Mouse (Mus musculus) lung, embryonic 14.5 days (tissue): ENCODE measurements around the gene Capn3. TPM values are rescaled to one million over a fixed set of nuclear protein-coding genes. Genes with fewer than 3 reads are reported as not detected.

Experiments used
- ATAC-seq: fragments of 200-750 bp; cut with Nextera tagmentation; 2 replicates; pipeline ENCODE4 v1.8.0; 2017; ENCODE audit warnings: mild to moderate bottlenecking, moderate TSS enrichment, moderate library complexity; ENCODE audit not compliant: insufficient read depth
- DNase-seq: peaks from one replicate; pipeline ENCODE4 v3.0.0-alpha.2; 2015
- H3K27ac ChIP-seq: fragments of 300-500 bp; sonication (generic); 2 replicates; pipeline ENCODE4 v1.5.1; 2014; ENCODE audit warnings: low read depth, mild to moderate bottlenecking, moderate library complexity
- H3K27me3 ChIP-seq: fragments of 300-500 bp; sonication (generic); 2 replicates; pipeline ENCODE4 v1.6.1; 2014; ENCODE audit warnings: low read length, control low read depth; ENCODE audit not compliant: insufficient read depth
- H3K36me3 ChIP-seq: fragments of 300-500 bp; sonication (generic); 2 replicates; pipeline ENCODE4 v1.6.1; 2014; ENCODE audit warnings: control low read depth; ENCODE audit not compliant: insufficient read depth
- H3K4me1 ChIP-seq: fragments of 300-500 bp; sonication (generic); 2 replicates; pipeline ENCODE4 v1.6.1; 2014; ENCODE audit warnings: antibody characterized with exemption, control low read depth; ENCODE audit not compliant: insufficient read depth
- H3K4me2 ChIP-seq: fragments of 300-500 bp; sonication (generic); 2 replicates; pipeline ENCODE4 v1.6.1; 2014; ENCODE audit warnings: mild to moderate bottlenecking
- H3K4me3 ChIP-seq: fragments of 300-500 bp; sonication (generic); 2 replicates; pipeline ENCODE4 v1.5.1; 2014; ENCODE audit warnings: low read depth, low read length
- H3K9ac ChIP-seq: fragments of 300-500 bp; sonication (generic); 2 replicates; pipeline ENCODE4 v1.6.1; 2014
- H3K9me3 ChIP-seq: fragments of 300-500 bp; sonication (generic); 2 replicates; pipeline ENCODE4 v1.6.1; 2016; ENCODE audit warnings: low read depth, low read length, control low read depth
- CTCF ChIP-seq: IDR thresholded peaks from 2 replicates; pipeline ENCODE4 v1.5.1; 2016; ENCODE audit warnings: antibody characterized with exemption, low read depth
- WGBS: fragments of 180-500 bp; shearing (Covaris S2); extraction: QIAGEN DNeasy Blood & Tissue Kit; methylation state at CpG from one replicate; pipeline ENCODE4 v1.1.7; 2014; 5-methylcytosine and 5-hydroxymethylcytosine counted together
- polyA plus RNA-seq: library from polyadenylated mRNA; unstranded; fragments of >200 nt; fragmentation: Nextera tagmentation; extraction: Ambion mirVana; gene quantifications from 2 replicates; pipeline ENCODE4 v1.2.1, GENCODE M21; 2014

The Capn3 gene
- 0.33 and 0.95 TPM in 2 replicates for polyA plus RNA-seq

- no peaks in the 10 kb centered on the region for H3K4me1 ChIP-seq
- H3K27me3 ChIP-seq: no peaks in the 10 kb centered on the region
- DNase-seq (no peak), ATAC-seq (no peak)
- no peak within 1 kb of the TSS for H3K4me3 ChIP-seq
- no peaks in the 10 kb centered on the region for H3K9me3 ChIP-seq
- 71% methylated on average over 4 of the region's 4 CpGs for WGBS
- H3K27ac ChIP-seq: no peak within 1 kb of the TSS
- no peak for TF ChIP-seq CTCF
- H3K9ac ChIP-seq: no peak within 1 kb of the TSS
- H3K36me3 ChIP-seq: no peaks in the 10 kb centered on the region
- H3K4me2 ChIP-seq: no peak within 1 kb of the TSS
Observed at GRCm38 (mm10) chr2:120455719-120456118, at the start of gene Capn3. Capn3 (plus strand) TSS chr2:120456019.

GRCm38 (mm10) chr2:120411096-120411628 lies 44.7 kb upstream of the Capn3 start:
- no peaks in the 10 kb centered on the region for H3K27me3 ChIP-seq
- 85% methylated on average over 3 of the region's 3 CpGs for WGBS
- H3K36me3 ChIP-seq: no peaks in the 10 kb centered on the region
- no peak overlapping the region for H3K4me3 ChIP-seq
- H3K27ac ChIP-seq: no peak overlapping the region
- TF ChIP-seq CTCF: no peak
- H3K9me3 ChIP-seq: peaks cover 5% of the 10 kb centered on the region; the same call in 1 of the 2 replicates
- no peak for ATAC-seq
- no peak overlapping the region for H3K4me2 ChIP-seq
- no peaks in the 10 kb centered on the region for H3K4me1 ChIP-seq
- no peak overlapping the region for H3K9ac ChIP-seq
- DNase-seq: no peak

- Histone ChIP-seq H3K27ac (no peak overlapping the region), H3K4me1 (no peaks in the 10 kb centered on the region), H3K4me2 (no peak overlapping the region), H3K4me3 (no peak overlapping the region), H3K36me3 (no peaks in the 10 kb centered on the region), H3K9ac (no peak overlapping the region), H3K27me3 (no peaks in the 10 kb centered on the region), H3K9me3 (peaks cover 2% of the 10 kb centered on the region; the same call in 1 of the 2 replicates)
- no peak for TF ChIP-seq CTCF
- no peak for ATAC-seq
- DNase-seq: no peak
Observed at GRCm38 (mm10) chr2:120414113-120414512, 41.7 kb upstream of the Capn3 start.

- Histone ChIP-seq H3K4me1 (no peaks in the 10 kb centered on the region), H3K4me3 (no peak overlapping the region), H3K9ac (no peak overlapping the region), H3K4me2 (no peak overlapping the region), H3K9me3 (no peaks in the 10 kb centered on the region; the same call in 1 of the 2 replicates), H3K27me3 (no peaks in the 10 kb centered on the region), H3K36me3 (no peaks in the 10 kb centered on the region), H3K27ac (no peak overlapping the region)
- no peak for DNase-seq
- WGBS: 54% methylated on average over 1 of the region's 1 CpGs
- ATAC-seq: no peak
- no peak for TF ChIP-seq CTCF
Observed at GRCm38 (mm10) chr2:120414738-120415414, 40.9 kb upstream of the Capn3 start.

GRCm38 (mm10) chr2:120424386-120424785 lies 31.4 kb upstream of the Capn3 start:
- DNase-seq (no peak), ATAC-seq (no peak)
- H3K4me2 ChIP-seq: no peak overlapping the region
- WGBS: 64% methylated on average over 5 of the region's 5 CpGs
- no peak overlapping the region for H3K27ac ChIP-seq
- no peak for TF ChIP-seq CTCF
- H3K36me3 ChIP-seq: no peaks in the 10 kb centered on the region
- H3K9me3 ChIP-seq: no peaks in the 10 kb centered on the region
- H3K4me1 ChIP-seq: no peaks in the 10 kb centered on the region
- no peak overlapping the region for H3K9ac ChIP-seq
- no peaks in the 10 kb centered on the region for H3K27me3 ChIP-seq
- H3K4me3 ChIP-seq: no peak overlapping the region

- ATAC-seq: no peak
- no peak overlapping the region for H3K9ac ChIP-seq
- WGBS: 87% methylated on average over 1 of the region's 1 CpGs
- H3K9me3 ChIP-seq: no peaks in the 10 kb centered on the region
- no peak overlapping the region for H3K4me2 ChIP-seq
- H3K4me1 ChIP-seq: no peaks in the 10 kb centered on the region
- no peak overlapping the region for H3K4me3 ChIP-seq
- TF ChIP-seq CTCF: no peak
- H3K27me3 ChIP-seq: no peaks in the 10 kb centered on the region
- H3K36me3 ChIP-seq: no peaks in the 10 kb centered on the region
- no peak for DNase-seq
- no peak overlapping the region for H3K27ac ChIP-seq
Observed at GRCm38 (mm10) chr2:120444486-120444885, 11.3 kb upstream of the Capn3 start.

- no peak overlapping the region for H3K9ac ChIP-seq
- H3K9me3 ChIP-seq: no peaks in the 10 kb centered on the region
- DNase-seq: no peak
- H3K4me2 ChIP-seq: no peak overlapping the region
- no peak for TF ChIP-seq CTCF
- no peak for ATAC-seq
- no peaks in the 10 kb centered on the region for H3K4me1 ChIP-seq
- no peaks in the 10 kb centered on the region for H3K36me3 ChIP-seq
- no peak overlapping the region for H3K27ac ChIP-seq
- 63% methylated on average over 10 of the region's 10 CpGs for WGBS
- H3K4me3 ChIP-seq: no peak overlapping the region
- no peaks in the 10 kb centered on the region for H3K27me3 ChIP-seq
Observed at GRCm38 (mm10) chr2:120446373-120446772, 9.4 kb upstream of the Capn3 start.
